Mouse (Mus musculus): Measurements from ENCODE around the gene Fam78b.

Fam78b gene

DNA sequence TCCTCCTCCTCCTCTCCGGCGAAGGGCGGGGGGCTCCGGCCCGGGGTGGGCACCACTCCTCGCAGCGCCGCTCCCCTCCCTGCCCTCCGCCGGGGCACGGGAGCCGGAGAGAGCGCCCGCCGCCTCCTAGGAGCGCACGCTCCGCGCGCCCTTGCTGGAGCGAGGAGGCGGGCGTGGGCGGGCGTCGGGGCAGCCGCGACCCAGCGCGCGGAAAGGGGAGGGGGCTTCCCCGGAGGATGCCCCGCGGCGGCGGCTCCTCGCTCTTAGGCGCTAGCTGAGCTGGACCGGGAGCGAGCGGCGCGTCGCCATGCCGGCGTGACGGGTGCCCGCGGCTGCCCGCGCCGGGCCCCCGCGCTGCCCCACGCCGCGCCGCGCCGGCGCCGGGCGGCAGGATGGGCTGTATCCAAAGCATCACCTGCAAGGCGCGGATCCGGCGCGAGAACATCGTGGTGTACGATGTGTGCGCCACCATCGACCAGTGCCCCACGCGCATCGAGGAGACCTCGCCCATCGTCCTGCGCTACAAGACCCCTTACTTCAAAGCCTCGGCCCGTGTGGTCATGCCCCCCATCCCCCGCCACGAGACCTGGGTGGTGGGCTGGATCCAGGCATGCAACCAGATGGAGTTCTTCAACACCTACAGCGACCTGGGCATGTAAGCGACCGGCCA, at the start of gene Fam78b:
Gene Fam78b (plus strand): TSS at position 244 of the 670 bp plus-strand sequence.
- in situ Hi-C loops (cut with MboI; ENCODE audit: low sequenced_read_pairs): no loop called here

- in situ Hi-C loops (cut with MboI; ENCODE audit: low sequenced_read_pairs): no loop called here
These were observed 36.7 kb upstream of the Fam78b start for GRCm38 (mm10) chr1:166964508-166964907.

GRCm38 (mm10) chr1:166968271-166968670, 32.9 kb upstream of the Fam78b start:
- in situ Hi-C loops (cut with MboI; ENCODE audit: low sequenced_read_pairs): no loop called here

- in situ Hi-C loops (cut with MboI; ENCODE audit: low sequenced_read_pairs): no loop called here
These were observed 27.5 kb upstream of the Fam78b start for GRCm38 (mm10) chr1:166973731-166974130.

- in situ Hi-C loops (cut with MboI; ENCODE audit: low sequenced_read_pairs): no loop called here
These were observed 22.6 kb upstream of the Fam78b start for GRCm38 (mm10) chr1:166978611-166979010.

DNA sequence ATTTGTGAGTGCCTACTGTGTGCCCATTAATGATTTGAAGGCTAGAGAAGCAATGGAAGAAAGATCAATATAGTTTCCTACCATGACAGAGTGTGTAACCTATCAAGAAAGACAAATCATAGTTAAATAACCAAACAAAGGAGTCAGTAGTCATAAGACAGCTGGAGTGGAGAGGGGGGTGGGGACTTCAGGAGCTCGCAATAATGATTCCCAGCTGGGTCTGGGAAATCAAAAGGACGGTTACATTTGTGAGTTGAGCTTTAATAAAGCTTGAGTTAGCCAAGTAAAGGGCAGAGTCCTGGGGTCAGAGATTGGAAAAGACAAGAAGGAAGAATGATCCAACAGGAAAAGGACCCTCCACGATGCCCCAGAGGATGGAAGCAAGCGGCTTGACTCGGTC, 7.0 kb upstream of the Fam78b start:
- in situ Hi-C loops (cut with MboI; ENCODE audit: low sequenced_read_pairs): no loop called here

GRCm38 (mm10) chr1:166996250-166996649, 5.0 kb upstream of the Fam78b start:
- in situ Hi-C loops (cut with MboI; ENCODE audit: low sequenced_read_pairs): no loop called here

- in situ Hi-C loops (cut with MboI; ENCODE audit: low sequenced_read_pairs): no loop called here
These were observed 4.4 kb upstream of the Fam78b start for GRCm38 (mm10) chr1:166996811-166997210.

DNA sequence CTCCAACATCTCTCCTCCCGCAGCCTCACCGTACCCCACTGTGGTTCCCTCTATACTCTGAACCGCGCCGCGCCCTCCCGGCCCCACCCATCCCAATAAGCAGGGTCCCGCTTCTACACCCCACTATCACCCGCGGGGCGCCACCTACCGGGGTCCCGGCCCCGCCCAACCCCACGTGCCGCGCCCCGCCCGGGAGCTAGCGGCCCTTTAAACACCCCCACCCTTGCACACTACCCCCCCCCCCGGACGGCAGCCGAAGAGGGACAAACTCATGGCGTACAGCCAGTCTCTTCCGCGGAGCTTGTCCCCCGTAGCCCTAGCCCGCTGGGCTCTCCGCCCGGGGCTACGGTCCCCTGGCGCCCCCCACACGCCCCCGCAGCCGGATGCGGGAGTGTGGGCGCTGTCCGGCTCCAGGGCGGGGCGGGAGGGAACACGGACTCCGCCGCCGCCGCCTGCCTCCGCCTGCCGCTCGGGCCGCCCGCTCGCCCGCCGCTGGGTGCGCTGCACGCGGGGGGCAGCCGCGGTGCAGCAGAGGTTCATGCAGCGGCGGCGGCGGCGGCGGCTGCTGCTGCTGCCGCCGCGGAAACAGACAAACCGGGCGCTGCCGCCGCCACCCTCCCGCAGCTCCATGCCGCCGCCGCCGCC, 566 bp upstream of the Fam78b start:
- in situ Hi-C loops (cut with MboI; ENCODE audit: low sequenced_read_pairs): no loop called here

DNA sequence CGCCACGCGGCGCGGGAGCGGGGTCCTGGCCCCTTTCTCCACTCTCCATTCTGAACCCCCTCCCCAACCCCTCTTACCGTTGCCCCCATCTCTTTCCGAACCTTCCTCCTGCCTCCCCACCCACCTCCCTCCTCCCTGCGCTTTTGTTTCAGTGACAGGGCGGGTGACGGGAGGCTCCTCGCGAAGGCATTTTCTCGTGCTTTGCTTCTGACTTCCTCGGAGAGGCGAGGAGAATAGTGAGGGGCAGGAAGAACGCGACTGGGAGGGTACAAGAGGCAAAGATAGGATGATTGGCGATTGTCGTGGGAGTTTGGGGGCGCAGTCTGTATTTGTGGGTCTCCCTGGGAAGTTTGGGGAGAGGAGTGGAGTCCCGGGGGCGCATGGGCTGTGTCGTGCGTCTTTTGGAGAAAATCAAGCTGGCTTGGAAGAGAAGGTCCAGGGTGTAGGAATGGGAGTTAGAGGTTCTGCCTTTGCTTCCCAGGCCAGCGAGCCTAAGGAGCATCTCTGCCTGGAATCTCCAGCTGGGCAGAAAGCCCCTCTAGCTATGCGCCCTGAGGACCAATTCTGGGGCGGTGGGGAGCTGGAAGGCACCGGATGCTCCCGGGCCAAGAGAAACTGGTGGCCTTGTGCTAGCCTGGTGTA, 748 bp downstream of the Fam78b start:
- in situ Hi-C loops (cut with MboI; ENCODE audit: low sequenced_read_pairs): no loop called here

DNA sequence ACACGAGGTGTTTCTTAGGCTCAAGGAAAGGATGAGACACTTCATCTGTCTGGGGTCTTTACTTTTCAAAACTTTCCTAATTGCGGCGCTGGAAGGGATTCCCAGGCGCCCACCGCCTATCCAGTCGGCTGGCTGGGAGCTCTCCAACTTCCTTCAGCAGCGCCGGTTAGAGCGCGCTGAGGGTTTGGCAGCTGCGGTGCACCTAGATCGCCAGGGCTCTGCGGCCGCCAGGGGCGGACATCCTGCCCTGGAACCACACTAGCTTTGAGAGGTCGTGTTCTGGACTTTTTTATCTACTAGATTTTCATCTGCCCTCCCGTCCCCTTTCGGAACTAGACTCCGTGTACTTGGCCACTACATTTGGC, 1.3 kb downstream of the Fam78b start:
- in situ Hi-C loops (cut with MboI; ENCODE audit: low sequenced_read_pairs): no loop called here

- in situ Hi-C loops (cut with MboI; ENCODE audit: low sequenced_read_pairs): no loop called here
These were observed 3.4 kb downstream of the Fam78b start for GRCm38 (mm10) chr1:167004621-167005020.

- in situ Hi-C loops (cut with MboI; ENCODE audit: low sequenced_read_pairs): no loop called here
These were observed 6.1 kb downstream of the Fam78b start for GRCm38 (mm10) chr1:167007341-167007740.

GRCm38 (mm10) chr1:167010190-167010589, 9.0 kb downstream of the Fam78b start:
- in situ Hi-C loops (cut with MboI; ENCODE audit: low sequenced_read_pairs): no loop called here

GRCm38 (mm10) chr1:167011301-167011700, 10.1 kb downstream of the Fam78b start:
- in situ Hi-C loops (cut with MboI; ENCODE audit: low sequenced_read_pairs): no loop called here

DNA sequence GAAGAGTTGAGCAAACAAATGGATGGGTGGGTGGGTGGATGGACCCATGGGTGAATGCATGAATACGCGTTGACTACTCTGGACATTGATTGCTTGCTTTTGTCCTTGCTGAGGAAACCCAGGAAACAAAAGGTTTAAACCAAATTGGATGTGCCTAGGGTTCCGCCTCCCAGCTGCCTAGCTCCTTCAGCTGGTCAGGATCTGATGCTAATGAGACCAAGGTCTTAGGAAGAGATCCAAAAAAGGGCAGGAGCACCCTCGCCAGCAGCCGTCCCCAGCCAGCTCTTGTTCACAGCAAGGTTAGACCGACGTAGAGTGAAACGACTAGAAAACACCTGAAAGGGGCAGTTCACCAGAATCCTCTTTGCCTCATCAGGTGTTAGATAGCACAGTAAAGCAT, 11.4 kb downstream of the Fam78b start:
- in situ Hi-C loops (cut with MboI; ENCODE audit: low sequenced_read_pairs): no loop called here

GRCm38 (mm10) chr1:167013234-167013864, 12.1 kb downstream of the Fam78b start:
- in situ Hi-C loops (cut with MboI; ENCODE audit: low sequenced_read_pairs): no loop called here

DNA sequence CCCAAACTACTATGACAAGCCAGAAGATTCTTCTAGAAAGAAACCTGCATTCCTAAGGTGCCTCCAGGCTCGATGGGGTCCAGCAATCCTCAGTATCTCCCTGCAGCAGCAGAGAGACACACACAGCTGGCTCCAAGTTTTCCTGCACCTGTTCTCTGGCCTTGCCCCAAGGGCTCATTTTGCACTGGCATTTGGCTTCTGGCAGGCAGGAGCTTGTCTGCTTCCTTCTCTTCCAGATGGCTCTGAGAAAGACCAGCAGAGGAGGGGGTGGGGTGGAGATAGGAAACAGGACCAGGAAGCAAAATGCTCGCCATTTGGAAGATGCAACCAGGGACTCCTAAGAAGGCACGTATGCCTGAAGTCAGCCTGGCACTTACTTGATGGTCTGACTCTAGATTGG, 15.1 kb downstream of the Fam78b start:
- in situ Hi-C loops (cut with MboI; ENCODE audit: low sequenced_read_pairs): no loop called here

DNA sequence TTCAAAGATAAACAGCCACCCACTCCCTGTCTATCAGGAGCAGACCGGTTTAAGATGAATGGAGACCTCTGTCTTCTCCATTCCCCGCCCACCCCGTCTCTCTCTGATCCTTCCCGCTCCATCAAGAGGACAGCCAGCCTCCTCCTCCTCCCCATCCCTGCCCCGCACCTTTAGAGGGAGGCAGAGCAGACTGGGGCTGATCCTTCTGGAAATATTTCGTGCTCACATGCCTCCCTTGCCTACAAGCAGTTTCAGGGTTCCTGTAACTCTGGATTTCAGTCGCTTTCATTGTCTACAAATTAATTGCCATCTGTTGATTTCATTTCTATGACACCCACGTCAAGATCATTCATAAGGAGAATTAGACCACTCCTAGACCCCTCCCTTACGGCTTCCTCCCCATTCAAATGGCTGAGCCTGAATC, 20.8 kb downstream of the Fam78b start:
- in situ Hi-C loops (cut with MboI; ENCODE audit: low sequenced_read_pairs): no loop called here

- in situ Hi-C loops (cut with MboI; ENCODE audit: low sequenced_read_pairs): no loop called here
These were observed 21.4 kb downstream of the Fam78b start for GRCm38 (mm10) chr1:167022541-167023121.

DNA sequence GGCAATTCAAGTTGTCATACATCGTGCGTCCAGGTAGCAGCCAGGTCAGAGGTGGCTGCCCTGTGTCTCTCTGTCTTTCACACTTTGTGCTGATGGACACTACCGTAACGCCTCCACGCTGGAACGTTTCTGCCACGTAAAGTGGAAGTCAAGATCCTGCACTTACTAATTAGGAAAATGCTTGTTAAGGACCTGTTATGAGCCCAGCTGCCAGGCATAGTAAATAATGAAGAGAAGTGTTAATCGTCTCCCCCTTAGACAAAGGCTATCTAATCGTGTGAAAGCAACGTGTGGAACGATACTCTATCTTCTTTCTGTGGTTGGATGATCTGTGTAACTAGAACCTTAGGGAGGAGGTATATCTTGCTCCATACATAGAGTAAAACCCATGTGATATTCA, 22.6 kb downstream of the Fam78b start:
- in situ Hi-C loops (cut with MboI; ENCODE audit: low sequenced_read_pairs): no loop called here
